Mouse (Mus musculus) T-cell, adult 2 months (primary cell): Measurements from ENCODE around the gene Ugt1a8.

ENCODE experiments used
- DNase-seq: peaks from one replicate; pipeline ENCODE4 v3.0.0; 2022; ENCODE audit warnings: low spot score

Gene Ugt1a8

GRCm38 (mm10) chr1:88235894-88236415 is 148.3 kb downstream of the Ugt1a8 start:
- DNase-seq, result no peak

- DNase-seq, result no peak
Observed at GRCm38 (mm10) chr1:88237311-88237710, 149.7 kb downstream of the Ugt1a8 start.

DNA sequence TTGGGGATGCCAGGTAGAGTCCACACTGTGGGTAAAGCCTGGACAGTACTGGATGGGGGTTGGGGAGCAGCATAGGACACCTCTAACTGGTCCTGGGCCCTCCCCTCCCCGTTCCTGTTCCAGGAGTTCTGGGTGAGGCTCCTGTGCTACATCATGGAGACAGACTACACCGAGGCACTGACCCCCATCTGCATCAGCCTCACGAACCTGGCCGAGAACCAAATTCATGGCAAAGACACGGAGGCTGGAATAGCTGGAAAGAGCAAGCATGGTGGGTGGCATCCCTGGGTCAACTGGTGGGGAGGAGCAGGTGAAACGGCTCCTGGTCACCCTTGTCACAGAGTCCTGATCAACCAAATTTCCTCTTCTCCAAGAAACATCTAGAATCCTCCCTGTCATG is 151.2 kb downstream of the Ugt1a8 start:
- DNase-seq, result no peak

DNA sequence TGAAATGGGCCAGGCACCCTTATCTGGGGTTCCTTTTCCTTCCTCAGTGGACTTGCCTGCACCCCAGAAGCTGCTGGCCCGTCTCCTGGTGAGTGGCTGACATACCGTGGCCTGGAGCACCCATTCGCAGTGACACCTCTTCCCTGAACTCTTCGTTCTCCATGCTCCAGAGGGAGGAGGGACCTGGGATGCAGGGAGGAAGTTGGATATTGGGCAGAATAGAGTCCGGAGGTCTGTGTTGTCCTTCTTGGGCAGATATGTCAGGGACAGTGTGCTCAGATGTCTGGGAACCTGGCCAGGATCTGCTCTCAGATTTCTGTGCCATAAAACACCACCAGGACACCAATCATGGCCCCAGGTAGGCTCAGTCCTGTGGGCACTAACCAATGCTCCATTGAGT is 152.5 kb downstream of the Ugt1a8 start:
- DNase-seq, result no peak

DNA sequence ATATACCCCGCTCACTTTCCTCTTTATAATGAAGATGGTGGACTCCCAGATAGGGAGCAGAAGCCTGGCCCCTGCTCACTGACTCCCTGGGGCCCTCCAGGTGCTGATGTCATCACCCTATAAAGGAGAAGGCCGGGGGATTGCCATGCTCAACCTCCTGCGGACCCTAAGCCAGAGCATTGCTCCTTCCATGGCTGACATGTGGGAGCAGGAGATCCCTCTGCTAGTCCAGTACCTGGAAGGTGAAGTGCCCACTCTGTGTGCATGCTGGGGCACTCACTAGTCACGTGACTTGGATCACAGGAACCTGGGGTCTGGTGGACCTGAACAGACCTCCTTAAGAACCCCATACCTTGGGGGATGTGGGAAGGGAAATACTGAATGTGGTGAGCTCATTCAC is 153.0 kb downstream of the Ugt1a8 start:
- no peak for DNase-seq

DNA sequence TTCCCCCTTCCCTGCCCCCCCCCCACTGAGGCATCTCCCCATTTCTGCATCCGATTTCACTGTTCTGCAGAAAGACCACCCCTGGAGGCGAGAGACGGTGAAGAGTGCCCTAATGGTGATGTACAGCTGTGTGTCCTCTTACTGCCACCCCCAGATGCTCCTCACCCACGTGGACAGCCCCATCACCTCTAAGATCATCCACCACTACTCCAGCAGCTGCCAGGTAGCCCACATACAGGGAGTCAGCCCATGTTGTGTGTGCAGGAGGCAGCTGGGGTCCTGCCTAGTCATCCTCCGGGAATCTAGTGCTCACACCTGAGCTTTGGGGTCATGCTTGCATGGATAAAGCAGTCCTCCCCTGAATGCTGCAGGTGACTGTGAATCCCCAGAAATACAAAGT is 156.2 kb downstream of the Ugt1a8 start:
- DNase-seq, result no peak

- no peak for DNase-seq
Observed at GRCm38 (mm10) chr1:88245881-88246280, 158.3 kb downstream of the Ugt1a8 start.

- no peak for DNase-seq
Observed at GRCm38 (mm10) chr1:88246386-88246785, 158.8 kb downstream of the Ugt1a8 start.

- no peak for DNase-seq
Observed at GRCm38 (mm10) chr1:88247660-88248059, 160.0 kb downstream of the Ugt1a8 start.

GRCm38 (mm10) chr1:88248658-88249057 is 161.0 kb downstream of the Ugt1a8 start:
- no peak for DNase-seq

- no peak for DNase-seq
Observed at GRCm38 (mm10) chr1:88249596-88249995, 162.0 kb downstream of the Ugt1a8 start.

DNA sequence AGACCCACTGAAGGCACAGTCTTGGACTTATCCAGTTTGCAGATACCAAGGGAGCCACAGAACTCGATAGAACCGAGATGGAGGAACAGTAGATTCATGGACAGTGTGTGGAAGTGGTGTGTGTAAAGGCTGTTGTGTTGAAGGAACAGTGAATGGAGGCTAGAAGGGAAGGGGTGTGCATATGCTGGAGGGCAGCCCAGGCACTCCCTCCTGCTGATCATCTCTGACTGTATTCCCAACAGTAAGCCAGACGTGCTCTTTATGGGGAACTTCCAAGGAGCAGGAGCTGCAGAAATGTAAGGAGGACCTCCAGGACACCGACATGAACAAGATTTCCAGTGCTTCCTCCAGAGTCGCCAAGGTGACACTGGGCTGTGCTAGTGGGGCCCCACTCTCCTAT is 162.4 kb downstream of the Ugt1a8 start:
- no peak for DNase-seq

- DNase-seq, result no peak
Observed at GRCm38 (mm10) chr1:88253106-88253505, 165.5 kb downstream of the Ugt1a8 start.

GRCm38 (mm10) chr1:88253540-88253939 is 165.9 kb downstream of the Ugt1a8 start:
- DNase-seq, result no peak

GRCm38 (mm10) chr1:88254793-88255465 is 167.3 kb downstream of the Ugt1a8 start:
- DNase-seq, result no peak

DNA sequence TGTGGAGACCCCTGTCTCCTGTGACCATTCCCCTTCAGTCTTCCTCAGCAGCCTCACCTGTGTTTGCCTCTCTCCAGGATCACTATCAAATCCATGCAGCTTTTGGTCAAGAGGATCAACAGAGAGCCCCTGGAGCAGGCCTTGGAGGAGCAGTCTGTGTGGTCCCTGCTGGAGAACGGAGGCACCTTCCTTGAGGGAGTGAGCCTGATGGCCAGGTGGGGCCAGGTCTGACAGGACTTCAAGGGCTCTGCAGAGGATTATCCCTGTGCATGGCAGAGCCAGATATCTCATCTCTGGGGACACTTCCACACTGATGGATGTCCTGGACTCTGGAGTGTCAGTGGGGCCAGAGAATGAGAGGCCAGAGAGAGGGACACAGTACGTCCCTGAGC is 167.8 kb downstream of the Ugt1a8 start:
- DNase-seq, result no peak

DNA sequence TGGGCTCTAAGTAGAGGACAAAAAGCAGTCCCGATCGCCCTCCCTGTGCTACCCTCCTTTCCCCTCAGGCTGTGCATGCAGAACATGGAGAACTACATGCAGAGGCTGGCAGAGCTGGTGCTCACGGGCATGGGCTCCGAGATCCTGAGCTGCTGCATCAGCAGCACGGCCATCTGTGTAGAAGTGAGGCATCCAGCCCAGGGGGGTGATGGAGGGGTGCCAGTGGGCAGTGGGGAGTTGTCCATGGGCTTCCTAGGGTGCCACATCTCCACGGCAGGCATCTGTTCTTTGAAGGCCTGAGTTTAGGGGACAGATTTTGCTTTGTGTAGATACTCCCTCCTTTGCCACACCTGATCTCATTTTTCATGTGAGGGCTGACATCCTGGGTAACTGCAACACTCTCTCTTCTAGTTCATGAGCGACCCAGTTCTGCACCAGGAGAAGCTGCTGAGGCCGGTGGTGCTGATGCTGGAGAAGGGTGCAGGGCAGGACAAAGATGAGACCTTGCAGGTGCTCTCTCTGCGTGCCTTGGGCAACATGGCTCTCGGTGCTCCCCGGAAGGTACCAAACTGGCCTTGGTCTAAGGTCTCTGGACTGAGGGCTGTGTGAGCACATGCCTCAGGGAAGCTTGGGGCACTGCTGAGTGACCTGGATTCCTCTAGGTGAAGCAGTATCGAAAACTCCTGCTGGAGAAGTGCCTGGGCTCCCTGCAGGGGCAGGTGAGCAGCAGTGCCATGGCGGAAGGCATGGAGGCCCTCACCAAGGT is 168.6 kb downstream of the Ugt1a8 start:
- DNase-seq, result no peak

- DNase-seq, result no peak
Observed at GRCm38 (mm10) chr1:88256886-88257663, 169.5 kb downstream of the Ugt1a8 start.

- DNase-seq, result no peak
Observed at GRCm38 (mm10) chr1:88257681-88258080, 170.1 kb downstream of the Ugt1a8 start.

DNA sequence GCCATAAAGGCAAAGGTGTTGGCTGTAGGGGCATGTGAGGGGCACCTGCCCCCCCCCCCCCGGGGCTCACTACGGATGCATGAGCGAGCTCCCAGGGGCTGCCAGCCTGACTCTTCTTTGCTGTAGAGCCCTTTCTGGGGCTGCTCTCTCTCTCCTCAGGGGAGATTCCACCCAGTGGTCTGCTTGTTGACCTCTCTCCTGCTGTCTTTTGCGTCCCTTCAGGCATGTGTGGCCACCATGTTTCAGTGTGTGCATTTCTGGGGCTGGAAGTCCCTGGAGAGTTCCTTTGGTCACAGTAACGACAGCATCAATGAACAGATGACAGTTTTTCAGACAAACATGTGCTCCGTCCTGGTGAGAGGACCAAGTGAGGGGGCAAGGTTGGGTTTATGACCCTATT is 170.7 kb downstream of the Ugt1a8 start:
- DNase-seq, result no peak

DNA sequence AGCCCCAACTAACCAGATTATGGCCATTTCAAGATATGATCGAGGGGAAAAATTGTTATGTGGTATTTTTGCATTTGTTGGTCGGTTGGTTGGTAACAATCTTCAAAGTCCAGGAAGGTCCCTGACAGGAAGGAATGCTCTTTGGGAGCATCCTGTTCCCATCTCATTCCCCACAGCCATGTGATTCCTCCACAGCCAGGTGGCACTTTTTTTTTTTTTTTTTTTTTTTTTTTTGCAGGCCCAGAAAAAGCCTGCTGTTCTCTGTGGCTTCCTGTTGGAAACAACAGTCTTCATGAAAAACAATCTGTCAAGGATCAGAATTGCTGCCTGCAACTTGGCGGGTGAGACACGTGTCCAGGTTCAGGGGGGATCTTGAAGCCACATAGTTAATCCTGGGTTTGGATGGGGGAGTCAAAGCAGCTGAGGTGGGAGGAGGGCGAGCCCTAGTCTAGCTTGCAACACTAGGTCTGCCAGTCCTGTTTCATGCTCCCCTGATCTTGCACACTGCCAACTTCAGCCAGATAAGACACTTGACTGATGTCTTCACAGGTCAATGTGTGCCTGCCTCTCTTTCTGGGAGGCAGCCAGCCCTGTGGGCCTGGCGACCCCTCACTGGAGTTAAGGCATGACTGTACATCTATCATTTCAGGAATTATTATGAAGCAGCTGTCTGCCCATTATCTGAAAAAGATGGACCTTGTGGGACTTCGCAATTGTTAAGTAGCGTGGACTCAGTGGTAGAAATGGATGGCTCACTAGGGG is 171.4 kb downstream of the Ugt1a8 start:
- DNase-seq, result no peak

GRCm38 (mm10) chr1:88259643-88260024 is 172.0 kb downstream of the Ugt1a8 start:
- DNase-seq, result no peak
